Mouse (Mus musculus) mature B cell (primary cell): Measurements from ENCODE around the gene Arhgap23.

Experiments used
- in situ Hi-C: fragments of 300-500 bp; cut with MboI; formaldehyde crosslinking; loops from 2 replicates; pipeline ENCODE4 v1.14.3; 2019

Arhgap23 gene

DNA sequence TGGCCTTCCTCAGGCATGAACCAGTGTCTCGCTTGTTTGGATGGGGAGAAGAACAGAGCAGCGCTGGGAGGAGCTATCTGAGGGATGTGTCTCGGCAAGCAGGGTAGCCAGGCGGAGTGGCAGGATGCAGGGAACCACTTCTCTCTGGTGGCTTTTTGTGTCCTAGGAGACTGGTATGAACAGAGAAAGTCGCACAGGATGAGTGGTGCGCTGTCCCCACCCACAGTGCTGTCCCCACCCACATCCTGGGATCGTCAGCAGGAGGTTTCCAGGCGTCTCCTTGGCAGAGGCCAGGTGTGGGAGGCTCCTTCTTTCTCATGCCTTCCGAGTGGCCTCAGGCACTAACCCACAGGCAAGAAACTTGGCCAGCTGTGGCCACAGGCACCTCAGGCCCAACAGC is 87.0 kb downstream of the Arhgap23 start:
- in situ Hi-C loops: no loop called here

DNA sequence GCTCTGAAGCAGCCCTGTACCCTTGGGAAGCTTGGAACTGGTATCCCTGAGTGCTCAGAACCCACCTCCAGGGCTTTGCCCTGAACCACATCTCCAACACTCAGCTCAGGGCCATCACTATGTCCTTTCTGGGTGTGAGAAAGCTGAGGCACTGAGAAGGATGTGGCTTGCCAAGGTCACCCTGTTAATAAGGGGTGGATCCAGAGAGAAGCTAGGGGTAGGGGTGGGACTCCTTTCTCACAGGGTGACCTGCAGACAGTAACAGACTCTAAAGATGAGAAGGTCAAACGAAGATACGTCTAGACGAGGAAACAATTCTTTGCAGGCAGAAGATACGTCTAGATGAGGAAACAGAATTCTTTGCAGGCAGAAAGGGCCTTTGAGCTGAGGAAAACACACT is 87.5 kb downstream of the Arhgap23 start:
- in situ Hi-C loops: no loop called here

DNA sequence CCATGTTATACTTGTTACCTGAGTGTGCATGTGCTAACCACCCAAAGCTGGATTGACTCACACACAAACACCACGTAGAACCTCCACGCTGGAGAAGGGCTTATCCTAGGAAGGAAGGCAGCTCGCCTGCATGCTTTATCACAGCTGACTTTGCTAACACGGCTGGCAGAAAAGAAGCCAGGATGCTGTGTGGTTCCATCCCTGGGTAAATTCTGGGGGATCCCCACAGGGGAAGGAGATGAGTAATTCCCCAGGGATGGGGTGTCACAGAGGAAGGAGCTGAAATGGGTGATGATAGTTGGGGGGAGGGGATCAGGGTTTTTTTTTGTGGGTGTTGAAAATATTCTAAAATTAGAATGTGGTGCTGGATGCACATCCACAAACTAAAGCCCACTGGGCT is 90.5 kb downstream of the Arhgap23 start:
- in situ Hi-C loops: no loop called here

DNA sequence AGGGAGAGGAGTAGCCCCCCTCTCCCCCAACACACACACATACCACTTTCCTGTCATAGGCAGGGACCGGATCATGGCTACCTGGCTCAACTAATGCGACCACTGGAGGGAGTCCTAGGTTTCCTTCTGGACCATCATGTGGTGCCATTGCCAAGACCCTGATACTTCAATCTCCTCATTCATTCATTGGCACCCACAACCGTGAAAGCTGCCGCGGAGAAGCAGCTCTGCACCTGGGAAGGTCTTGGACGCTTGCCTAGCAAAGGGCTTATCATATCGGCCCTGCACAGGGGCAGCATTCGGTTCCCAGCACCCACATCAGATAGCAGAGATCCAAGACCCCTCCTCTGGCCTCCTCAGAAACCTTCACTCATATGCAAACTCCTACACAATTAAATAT is 91.0 kb downstream of the Arhgap23 start:
- in situ Hi-C loops: no loop called here

DNA sequence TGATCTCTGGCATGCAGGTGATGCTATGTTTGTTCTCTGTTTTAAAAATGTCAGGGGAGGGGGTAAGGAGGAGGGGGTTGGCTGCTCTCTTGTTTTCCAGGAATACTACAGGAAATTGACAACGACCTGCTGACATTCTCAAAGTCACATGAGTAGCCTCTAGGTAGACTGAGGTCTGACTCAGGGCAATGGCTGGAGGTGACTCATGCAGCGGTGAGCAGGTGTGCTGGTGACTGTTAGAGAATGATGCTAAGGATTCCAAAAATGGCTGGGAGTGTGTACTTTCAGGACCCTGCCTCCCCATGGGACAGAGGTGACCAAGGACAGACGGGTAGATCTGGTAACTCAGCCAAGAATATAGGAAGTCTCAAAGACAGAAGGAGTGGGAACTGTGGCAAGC is 92.9 kb downstream of the Arhgap23 start:
- in situ Hi-C loops: no loop called here

DNA sequence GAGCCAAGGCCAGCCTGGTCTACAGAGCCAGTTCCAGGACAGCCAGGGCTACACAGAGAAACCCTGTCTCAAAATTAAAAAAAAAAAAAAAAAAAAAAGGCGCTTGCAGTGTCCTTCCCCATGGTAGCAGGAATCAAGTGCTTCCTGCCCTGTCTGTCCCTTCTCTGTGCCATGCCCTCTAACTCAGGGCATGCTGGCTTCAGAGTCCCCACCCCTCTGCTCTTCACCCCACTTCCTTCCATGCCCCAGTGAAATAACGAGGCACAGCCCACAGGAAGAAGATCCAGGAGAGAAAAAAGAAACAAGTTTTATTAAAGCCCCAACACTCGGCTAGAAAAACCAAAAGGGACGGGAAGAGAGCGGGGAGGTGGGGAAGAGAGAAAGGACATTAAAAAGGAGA is 93.7 kb downstream of the Arhgap23 start:
- in situ Hi-C loops: no loop called here

DNA sequence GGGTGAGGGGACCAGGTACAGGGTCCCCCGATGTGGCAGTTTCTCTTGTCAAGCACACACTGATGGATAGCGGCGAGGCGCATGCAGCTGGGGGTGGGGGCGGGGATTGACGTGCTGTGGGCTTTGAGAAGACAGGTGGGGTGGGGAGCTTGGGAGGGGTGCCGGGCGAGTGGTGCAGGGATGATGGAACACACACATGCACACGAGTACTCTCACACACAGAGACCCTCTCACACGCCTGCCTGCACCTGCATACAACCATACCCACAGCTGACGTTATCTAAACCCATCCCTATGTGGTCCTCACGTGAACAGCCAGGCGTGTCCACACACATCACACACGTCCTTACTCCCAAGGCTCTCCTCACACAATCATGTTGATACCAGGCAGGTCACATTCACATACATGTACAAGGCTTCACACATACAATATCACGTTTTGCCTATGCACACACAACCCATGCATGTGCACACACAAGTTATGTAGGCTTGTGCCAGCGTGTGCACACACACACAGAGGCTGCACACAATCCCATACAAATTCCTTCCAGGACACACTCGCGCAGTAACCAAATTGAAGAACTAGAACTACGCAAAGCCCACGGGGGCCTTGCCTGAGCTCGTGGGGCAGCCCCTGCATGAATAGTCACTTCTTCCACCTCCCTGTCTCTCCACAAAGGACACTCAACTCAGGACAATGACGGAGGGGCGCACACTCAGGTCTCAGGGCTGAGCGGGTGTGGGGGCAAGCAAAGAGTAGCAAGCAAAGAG is 94.6 kb downstream of the Arhgap23 start:
- in situ Hi-C loops: no loop called here

DNA sequence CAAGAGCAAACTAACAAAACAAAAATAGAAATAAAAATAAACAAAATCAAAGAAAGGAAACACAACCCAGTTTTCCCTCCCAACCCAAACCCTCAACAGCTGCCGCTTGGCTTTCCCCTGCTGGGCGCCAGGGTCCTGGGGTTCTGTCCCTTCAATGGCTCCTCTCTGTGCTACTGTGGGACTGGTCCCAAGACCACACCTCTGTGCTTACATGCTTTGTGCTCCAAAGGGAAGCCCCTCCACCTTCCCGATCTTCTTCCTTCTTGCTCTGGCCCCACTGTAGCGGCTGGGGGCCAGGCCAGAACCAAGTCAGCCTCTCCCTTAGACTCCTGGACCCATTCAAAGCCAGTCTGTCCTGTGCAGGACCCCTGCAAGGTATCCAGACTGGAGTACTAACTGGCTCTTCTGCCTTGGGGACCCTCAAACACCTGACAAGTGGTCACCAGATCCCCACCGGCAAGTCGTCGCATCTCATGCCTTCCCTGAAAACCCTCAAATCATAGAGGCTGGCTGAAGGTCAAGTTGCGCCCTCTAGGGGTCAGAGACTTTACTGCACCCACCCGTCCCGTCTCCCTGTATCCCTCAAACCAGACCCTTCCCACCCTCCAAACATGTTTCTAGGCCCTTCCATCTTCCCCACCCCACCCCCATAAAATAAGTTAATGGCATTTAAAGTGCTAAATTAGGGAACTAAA is 95.8 kb downstream of the Arhgap23 start:
- in situ Hi-C loops: no loop called here

DNA sequence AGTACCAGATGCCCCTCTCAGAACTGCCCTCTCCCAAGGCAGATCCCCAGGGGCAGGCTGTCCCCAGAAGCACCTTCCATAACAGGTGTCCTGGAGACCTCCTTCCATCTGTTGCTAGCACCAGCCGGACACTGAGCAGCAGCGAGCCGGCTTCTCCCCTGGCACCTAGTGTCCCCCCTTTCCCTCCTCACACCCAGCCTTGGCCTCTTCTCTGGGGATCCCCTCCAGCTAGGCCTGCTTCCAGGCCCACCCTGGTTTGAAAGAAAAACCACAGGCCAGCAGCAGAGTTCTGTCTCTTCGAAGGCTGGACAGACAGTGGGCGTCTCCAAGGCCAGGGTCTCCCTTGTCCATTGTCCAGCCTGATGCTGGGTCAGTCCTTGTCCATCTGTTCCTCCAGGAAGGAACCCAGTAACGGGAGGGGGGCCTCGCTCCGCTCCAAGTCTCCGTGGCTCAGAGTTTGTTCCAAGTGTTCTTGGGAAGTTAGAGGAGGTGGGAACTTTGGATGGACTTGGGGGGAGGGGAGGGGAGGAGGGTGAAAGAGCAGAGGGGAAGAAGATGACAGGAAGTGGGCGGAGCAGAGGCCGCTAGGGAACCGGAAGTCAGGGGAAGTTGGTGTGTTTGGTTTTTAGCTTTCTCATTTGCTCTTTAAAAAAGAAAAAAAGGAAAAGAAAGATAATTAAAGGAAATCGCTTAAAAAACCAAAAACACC is 96.5 kb downstream of the Arhgap23 start:
- in situ Hi-C loops: no loop called here

DNA sequence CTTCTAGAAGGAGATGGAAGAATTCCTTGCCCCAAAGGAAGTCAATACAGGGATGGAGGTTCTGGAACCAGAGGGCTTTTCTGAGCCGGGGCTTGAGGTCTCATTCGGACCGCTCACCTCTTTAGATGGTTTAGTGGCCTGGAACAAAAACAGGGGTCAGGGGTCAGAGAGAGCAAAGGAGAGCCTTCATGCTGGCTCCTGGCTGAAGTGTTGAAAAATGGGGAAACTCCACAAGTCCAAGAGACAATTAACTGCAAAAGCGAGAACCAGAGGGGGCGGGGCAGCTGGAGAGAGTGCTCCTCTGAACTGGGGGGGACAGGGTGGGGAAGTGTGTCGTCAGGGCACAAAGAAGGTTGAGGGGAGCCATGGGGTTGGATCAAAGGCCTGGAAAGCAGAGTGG is 97.2 kb downstream of the Arhgap23 start:
- in situ Hi-C loops: no loop called here

DNA sequence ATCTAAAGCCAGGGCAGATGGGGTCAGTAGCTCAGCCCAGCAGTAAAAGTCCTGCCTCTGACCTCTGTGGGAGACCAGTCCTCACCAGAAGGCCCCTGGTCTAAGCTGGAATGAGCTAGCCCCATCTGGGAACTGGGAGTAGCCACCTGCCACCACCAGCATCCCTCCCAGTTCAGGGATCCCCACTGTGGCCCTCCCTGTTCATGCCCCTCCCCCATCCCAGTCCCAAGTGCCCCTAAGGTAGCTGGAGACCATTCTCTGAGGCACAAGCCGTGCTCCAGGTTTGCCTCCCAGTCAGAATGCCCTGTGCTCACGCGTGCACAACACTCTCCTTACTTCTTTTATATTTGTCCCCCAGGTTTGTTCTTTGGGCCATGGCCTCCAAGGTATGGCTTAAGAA is 97.7 kb downstream of the Arhgap23 start:
- in situ Hi-C loops: no loop called here

DNA sequence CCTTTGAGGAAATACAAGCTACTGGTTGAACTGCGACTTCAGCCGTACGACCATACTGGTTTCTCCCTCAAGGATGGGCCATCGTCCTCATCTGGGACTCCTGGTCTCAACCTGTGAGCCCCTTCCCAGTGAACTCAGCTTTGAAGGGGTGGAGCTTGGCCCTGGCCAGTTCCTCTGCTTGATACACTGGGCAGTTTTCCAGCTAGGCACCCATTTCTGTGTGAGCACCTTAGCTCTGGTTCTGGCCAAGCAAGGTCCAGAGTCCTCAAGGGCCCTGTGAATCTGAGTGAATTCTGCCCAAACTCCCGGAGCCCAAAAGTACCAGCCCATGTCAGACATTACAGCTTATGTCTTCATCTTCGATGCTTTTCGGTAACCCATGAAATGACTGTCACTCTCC is 105.2 kb downstream of the Arhgap23 start:
- in situ Hi-C loops: no loop called here

DNA sequence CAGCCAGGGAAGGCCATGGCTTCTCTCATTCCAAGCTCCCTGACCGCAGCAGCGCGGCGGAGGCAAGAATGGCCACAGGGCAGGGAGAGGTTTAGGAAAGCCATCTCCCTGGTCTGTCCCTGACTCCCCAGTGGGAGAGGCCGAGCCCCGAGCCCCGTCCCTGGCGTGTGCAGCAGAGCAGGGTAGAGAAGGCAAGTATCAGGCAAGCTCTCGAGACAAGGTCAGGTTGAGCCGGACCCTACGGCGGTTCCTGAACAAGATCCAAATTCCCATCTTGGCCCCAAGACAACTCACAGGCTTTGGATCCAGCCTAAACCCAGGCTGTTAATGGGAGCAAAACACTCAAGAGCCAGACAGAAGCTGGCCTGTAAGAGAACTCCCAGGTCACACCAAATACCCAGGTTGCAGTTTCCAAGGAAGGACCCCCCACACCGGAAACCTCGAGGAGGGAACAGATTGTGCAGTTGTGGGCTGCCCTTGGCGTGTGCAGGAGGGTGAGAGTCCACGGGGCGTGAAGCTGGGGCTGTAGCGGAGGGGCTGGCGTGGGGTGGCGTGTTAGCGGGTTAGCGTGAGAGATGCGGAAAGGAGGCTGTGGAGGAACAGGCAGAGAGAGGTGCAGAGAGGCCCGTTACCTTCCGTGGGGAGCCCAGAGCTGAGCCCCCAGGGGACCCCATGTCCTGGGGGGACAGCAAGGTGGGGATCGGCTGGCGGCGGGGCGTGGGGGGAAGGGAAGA is 106.6 kb downstream of the Arhgap23 start:
- in situ Hi-C loops: no loop called here

DNA sequence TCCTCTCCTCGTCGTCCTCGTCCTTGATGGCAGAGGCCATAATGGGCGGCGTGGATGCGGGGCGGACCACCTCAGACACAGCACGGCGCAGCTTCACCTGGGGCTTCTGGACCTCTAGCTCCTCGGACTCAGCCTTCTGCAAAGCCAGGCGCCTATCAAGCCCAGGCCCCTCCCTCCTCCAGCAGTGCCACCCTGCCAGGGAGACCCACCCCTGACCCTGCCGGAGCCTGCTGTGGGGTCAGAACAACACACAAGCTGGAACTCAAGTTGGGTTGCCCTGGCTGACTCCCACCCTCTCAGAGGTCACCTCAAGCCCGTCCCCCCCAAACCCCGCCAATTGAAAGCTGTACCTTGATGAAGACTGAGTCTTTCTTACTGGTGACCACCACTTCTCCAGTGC is 107.8 kb downstream of the Arhgap23 start:
- in situ Hi-C loops: no loop called here

DNA sequence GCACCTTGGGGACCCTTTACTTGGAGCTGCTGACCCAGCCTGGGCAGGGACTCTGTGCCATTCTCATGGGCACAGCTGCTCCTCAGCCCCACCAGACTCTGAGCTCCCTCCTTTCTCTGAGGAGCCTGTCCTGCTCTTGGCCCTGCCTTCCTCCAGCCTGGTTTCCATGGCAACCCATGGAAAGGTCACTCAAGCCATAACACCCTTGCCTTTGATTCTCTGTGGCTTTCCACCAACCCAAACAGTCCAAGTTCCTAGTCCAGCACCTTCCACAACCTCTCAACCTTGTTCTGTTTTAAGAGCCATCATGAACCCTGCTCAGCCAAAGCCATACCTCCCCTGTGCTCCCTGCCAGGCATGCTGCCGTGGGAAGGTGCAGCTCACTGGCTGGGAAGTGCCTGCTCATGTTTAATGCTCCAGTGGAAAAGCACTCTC is 108.5 kb downstream of the Arhgap23 start:
- in situ Hi-C loops: no loop called here

DNA sequence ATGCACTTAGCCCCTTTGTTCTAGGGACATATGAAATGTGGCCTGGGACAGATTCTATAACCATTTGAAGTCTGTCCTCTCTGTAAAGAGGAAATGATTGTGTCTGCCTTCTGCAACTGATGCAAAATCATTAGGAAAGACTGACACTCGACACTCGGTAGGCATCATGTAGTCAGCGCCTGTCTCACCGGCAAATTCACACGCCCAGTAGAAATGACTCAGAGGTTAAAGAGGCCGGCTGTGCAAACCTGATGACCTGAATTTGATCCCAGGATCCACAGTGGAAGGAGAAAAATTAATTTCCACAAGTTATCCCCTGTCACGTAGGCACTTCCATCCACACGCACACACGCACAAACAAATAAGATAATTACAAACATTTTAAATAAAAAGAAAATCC is 109.0 kb downstream of the Arhgap23 start:
- in situ Hi-C loops: no loop called here

DNA sequence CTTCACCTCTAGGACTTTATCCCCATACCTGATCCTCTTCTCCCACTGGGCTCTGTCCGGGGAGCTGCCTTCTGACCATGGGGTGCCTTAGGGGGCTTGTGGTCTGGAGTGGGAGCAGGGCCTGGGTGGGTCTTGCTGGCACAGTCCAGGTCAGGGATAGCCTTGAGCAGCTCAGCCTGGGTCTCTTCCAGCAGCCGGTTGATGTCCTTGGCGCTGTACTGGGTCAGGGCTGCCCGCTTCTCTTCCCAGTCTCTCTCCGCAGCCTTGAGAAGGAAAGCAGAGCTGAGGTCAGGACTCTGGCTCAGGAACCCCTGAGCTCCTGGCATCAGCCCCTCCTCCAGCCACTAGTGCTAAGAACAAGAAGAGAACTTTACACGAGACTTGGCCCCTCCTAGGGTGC is 110.0 kb downstream of the Arhgap23 start:
- in situ Hi-C loops: no loop called here

DNA sequence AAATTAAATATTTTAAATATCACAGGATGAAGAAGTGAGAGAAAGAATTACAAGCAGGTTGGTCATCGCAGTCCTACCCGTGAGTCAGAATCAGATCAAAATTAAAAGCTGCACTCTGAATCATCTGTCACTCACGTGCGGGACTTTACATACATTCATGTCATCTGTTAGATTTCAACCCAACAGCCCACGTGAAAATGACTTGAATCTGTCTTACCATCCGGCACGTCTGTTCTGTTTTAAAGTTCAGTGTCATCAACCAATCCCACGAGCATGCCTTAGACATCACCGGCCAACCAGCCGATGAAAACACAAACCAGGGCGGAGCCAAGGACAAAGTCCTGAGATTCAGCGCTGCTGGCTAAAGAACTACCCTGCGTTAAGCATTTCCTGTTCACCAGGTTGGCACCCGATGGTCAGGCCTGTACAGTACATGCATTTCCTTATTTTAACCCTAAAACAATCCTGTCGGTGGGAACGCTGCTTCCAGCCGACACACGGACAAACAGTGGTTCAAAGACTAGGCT is 113.0 kb downstream of the Arhgap23 start:
- in situ Hi-C loops: no loop called here

DNA sequence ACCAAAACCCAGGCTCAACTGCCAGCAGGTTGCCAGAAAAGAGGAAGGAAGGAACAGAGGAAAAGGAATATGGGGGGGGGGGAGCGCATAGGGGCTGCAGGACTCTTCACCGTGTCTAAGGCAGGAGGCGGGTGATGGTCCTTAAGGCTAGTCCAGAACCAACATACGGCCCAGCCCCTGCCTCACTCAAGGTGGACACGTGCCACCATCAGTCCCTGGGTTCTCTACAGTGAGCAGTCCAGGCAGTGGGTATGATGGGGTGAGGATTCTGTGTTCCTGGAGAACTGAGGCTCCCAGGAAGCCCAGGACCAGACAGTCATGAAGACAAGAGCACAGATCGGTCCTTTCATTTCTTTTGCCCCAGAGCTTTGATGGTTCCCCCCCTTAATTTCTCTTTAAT is 114.7 kb downstream of the Arhgap23 start:
- in situ Hi-C loops: no loop called here

DNA sequence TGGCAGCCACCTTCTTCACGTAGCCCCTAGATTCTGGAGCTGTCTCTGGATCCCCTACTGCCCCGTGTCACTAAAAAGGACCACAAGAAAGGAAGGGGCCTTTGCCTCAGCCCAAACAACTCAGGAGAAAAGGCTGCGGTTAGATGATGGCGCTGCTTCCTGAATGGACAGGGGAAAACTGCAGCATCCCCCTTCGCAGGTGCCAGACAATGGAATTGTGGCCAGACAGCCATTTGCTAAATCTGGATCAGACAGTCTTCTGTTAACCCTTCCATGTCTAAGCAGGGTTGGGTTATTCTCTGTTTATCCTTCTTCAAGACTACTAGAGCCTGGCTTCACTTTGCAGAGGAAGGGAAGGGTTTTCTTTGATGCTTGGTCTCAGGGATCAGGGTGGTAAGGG is 115.6 kb downstream of the Arhgap23 start:
- in situ Hi-C loops: no loop called here

DNA sequence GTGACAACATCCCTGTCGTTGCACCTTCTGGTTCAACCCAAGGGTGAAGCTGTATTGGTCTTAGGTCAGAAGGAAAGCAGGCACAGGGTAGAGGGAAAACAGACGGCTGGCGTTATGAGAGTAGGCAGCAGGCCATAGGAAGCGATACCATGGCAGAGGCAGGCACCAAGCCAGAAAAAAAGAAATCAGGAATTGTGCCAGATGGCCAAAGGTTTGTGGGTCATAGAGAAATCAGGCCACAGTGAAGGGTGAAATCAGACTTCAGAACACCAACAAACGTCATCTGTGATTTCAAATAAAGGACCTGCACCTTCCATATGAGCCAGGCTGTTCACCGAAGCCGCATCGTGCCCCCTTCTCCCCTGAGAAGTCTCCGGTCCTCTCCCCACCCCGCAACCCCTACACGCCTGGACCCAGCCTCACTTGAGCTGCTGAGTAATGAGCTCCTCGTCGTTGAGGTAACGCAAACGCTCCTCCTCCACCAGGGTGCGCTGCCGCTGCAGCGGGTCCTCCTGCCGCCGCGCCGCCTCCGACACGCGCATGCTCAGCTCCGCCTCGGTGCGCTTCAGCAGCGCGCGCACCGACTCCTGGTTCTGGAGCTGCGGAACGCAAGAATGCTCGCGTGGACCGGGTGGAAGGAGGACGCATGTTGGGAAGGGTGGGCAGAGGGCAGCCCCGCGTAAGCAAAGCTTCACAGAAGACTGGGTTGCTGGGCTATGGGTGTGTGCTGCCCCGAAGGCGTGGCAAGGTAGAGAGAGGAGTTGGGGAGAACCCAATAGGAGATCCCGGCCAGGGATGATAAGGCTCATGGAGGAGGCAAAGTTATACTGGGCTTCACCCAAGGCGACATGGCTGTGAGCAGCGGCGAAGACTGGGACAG is 116.3 kb downstream of the Arhgap23 start:
- in situ Hi-C loops: no loop called here
